In genomic region chr8:70699116-70699833, GRCm38 (mm10) we compare ENCODE assay signal across 9 mouse cellular contexts. TPM values are rescaled to one million over a fixed set of nuclear protein-coding genes. Genes with fewer than 3 reads are reported as not detected.
DNase-seq lines count a peak whose midpoint lies in the region; ATAC-seq and TF ChIP-seq lines count a peak whose summit lies in the region.
"Had no signal": no experiment of that assay in that cellular context is flagged by ENCODE, and none has a peak within 500 bp of the region (broad histone marks: within the 10 kb centered on the region; RNA-seq: fewer than 3 reads in every experiment).

No protein-coding gene starts in this region.

- H3K27me3 ChIP-seq in megakaryocyte, embryonic 14.5 days (replicated peaks): no peaks in the 10 kb centered on the region
- H3K27me3 ChIP-seq in forebrain, postnatal 0 days (ENCODE audit: insufficient read depth, low read length): no peaks in the 10 kb centered on the region
- H3K27me3 ChIP-seq in intestine, postnatal 0 days (replicated peaks; ENCODE audit: control insufficient read depth, insufficient read depth, low read length): no peaks in the 10 kb centered on the region
- no peaks in the 10 kb centered on the region for H3K27me3 ChIP-seq in liver, embryonic 16.5 days (ENCODE audit: control insufficient read depth, insufficient read depth, low read depth, low read length)

- H3K9me3 ChIP-seq in megakaryocyte, embryonic 14.5 days: no peaks in the 10 kb centered on the region
- H3K9me3 ChIP-seq in forebrain, postnatal 0 days (ENCODE audit: low read length): no peaks in the 10 kb centered on the region
- H3K9me3 ChIP-seq in intestine, postnatal 0 days (ENCODE audit: control insufficient read depth): no peaks in the 10 kb centered on the region
- H3K9me3 ChIP-seq in liver, embryonic 16.5 days (replicated peaks; ENCODE audit: control insufficient read depth, low read length): no peaks in the 10 kb centered on the region

- no peak; the same call in 1 of the 2 replicates for TF ChIP-seq CTCF in forebrain, postnatal 0 days (IDR thresholded peaks at IDR 0.05; ENCODE audit: low read depth)
- peak; percentile 28; the same call in 1 of the 2 replicates for TF ChIP-seq CTCF in intestine, postnatal 0 days (IDR thresholded peaks at IDR 0.05; ENCODE audit: low read depth)

- peaks cover 11% of the 10 kb centered on the region for H3K36me3 ChIP-seq in megakaryocyte, embryonic 14.5 days (replicated peaks; ENCODE audit: low read length)
- H3K36me3 ChIP-seq in forebrain, postnatal 0 days (ENCODE audit: insufficient read depth): 0 out of 2 replicates have a peak, but pooled peaks cover 6% of the 10 kb centered on the region
- peaks cover 6% of the 10 kb centered on the region for H3K36me3 ChIP-seq in intestine, postnatal 0 days (ENCODE audit: control insufficient read depth, insufficient read depth)
- no peaks in the 10 kb centered on the region for H3K36me3 ChIP-seq in liver, embryonic 16.5 days (ENCODE audit: control insufficient read depth, insufficient read depth)

- H3K4me3 ChIP-seq in megakaryocyte, embryonic 14.5 days (replicated peaks): peak overlapping the region; percentile 98
- peak overlapping the region; percentile 66 for H3K4me3 ChIP-seq in forebrain, postnatal 0 days (ENCODE audit: low read depth, low read length)
- H3K4me3 ChIP-seq in intestine, postnatal 0 days (ENCODE audit: low read depth, low read length): peak overlapping the region; percentile 63
- peak overlapping the region; percentile 88 for H3K4me3 ChIP-seq in liver, embryonic 16.5 days (ENCODE audit: low read depth, low read length)

- H3K4me2 ChIP-seq in forebrain, postnatal 0 days (ENCODE audit: low read depth): peak overlapping the region; percentile 60
- H3K4me2 ChIP-seq in intestine, postnatal 0 days (replicated peaks; ENCODE audit: low read depth): peak overlapping the region; percentile 61
- peak overlapping the region; percentile 99 for H3K4me2 ChIP-seq in liver, embryonic 16.5 days (ENCODE audit: low read depth, low read length)

- DNase-seq in c-Kit-negative CD71-positive TER-119-positive erythroid progenitor cells, embryonic 14.5 days (ENCODE audit: low read depth, low spot score): peak; percentile 40
- DNase-seq in forebrain, postnatal 0 days: no peak
- DNase-seq in spleen, postnatal 10 days (ENCODE audit: low spot score in 2 of 2): peak; percentile 76 to 84
- no peak for DNase-seq in ovary, postnatal 36 days (ENCODE audit: low spot score)

- 1% methylated on average over 80 of the region's 89 CpGs for WGBS in forebrain, postnatal 0 days
- under 1% methylated on average over 75 of the region's 89 CpGs for whole genome bisulfite sequencing in intestine, postnatal 0 days
- WGBS in liver, embryonic 16.5 days (ENCODE audit: insufficient replicate concordance): under 1% methylated on average over 84 of the region's 89 CpGs

- ATAC-seq in megakaryocyte, adult 5-6 weeks (ENCODE audit: poor library complexity, severe bottlenecking): no peak
- ATAC-seq in forebrain, postnatal 0 days: peak; percentile 23
- ATAC-seq in intestine, postnatal 0 days: peak; percentile 17
- ATAC-seq in liver, embryonic 16.5 days (ENCODE audit: low read depth): peak; percentile 7

- H3K9ac ChIP-seq in forebrain, postnatal 0 days: peak overlapping the region; percentile 98
- H3K9ac ChIP-seq in intestine, postnatal 0 days (ENCODE audit: low read depth, low read length): peak overlapping the region; percentile 98
- peak overlapping the region; percentile 98 for H3K9ac ChIP-seq in liver, embryonic 16.5 days (ENCODE audit: low read depth, low read length)

- peak overlapping the region; percentile 97 for H3K27ac ChIP-seq in forebrain, postnatal 0 days (ENCODE audit: low read depth, low read length)
- H3K27ac ChIP-seq in intestine, postnatal 0 days (ENCODE audit: low read depth, low read length): peak overlapping the region; percentile 97
- peak overlapping the region; percentile 98 for H3K27ac ChIP-seq in liver, embryonic 16.5 days (ENCODE audit: low read length)

- peaks cover 70% of the 10 kb centered on the region for H3K4me1 ChIP-seq in megakaryocyte, embryonic 14.5 days
- H3K4me1 ChIP-seq in forebrain, postnatal 0 days (ENCODE audit: insufficient read depth): peaks cover 22% of the 10 kb centered on the region
- H3K4me1 ChIP-seq in intestine, postnatal 0 days (replicated peaks; ENCODE audit: control insufficient read depth, insufficient read depth, low read length): peaks cover 20% of the 10 kb centered on the region
- H3K4me1 ChIP-seq in liver, embryonic 16.5 days (ENCODE audit: control insufficient read depth, low read depth, low read length): peaks cover 51% of the 10 kb centered on the region

RNA-seq across cellular contexts. Expression of gene Jund, which starts 0.5 kb away (rescaled TPM):
- polyA plus RNA-seq in megakaryocyte, embryonic 14.5 days (2012; ENCODE audit: insufficient read depth, low replicate concordance): 972 and 2,520 TPM in 2 replicates
- 26.7 and 44.1 TPM in 2 replicates for total RNA-seq in megakaryocyte, adult 5-6 weeks (2015)
- total RNA-seq in megakaryocyte, adult 5-6 weeks (2017): 24.0 and 28.9 TPM in 2 replicates
- 333 and 392 TPM in 2 replicates for total RNA-seq in forebrain, postnatal 0 days (2014; rRNA removed)
- 108 and 114 TPM in 2 replicates for polyA plus RNA-seq in forebrain, postnatal 0 days (2015; fragmentation: Nextera tagmentation; extraction: Ambion mirVana)
- polyA plus RNA-seq in intestine, postnatal 0 days (2015; fragmentation: Nextera tagmentation; extraction: Ambion mirVana): 114 and 121 TPM in 2 replicates
- 12.3 and 17.5 TPM in 2 replicates for polyA plus RNA-seq in liver, embryonic 16.5 days (2015; fragmentation: Nextera tagmentation; extraction: Ambion mirVana)

RNA-seq across cellular contexts. Expression of gene Iqcn, which starts 4.0 kb away (rescaled TPM):
- not detected in 2 replicates for polyA plus RNA-seq in megakaryocyte, embryonic 14.5 days (2012; ENCODE audit: insufficient read depth, low replicate concordance)
- 0.11 and 0.27 TPM in 2 replicates for total RNA-seq in megakaryocyte, adult 5-6 weeks (2015)
- total RNA-seq in megakaryocyte, adult 5-6 weeks (2017): 0.04 TPM in 1 of 2 replicates, not detected in the other
- 0.33 TPM in 1 of 2 replicates, not detected in the other for total RNA-seq in forebrain, postnatal 0 days (2014; rRNA removed)
- 0.03 and 0.08 TPM in 2 replicates for polyA plus RNA-seq in forebrain, postnatal 0 days (2015; fragmentation: Nextera tagmentation; extraction: Ambion mirVana)
- not detected in 2 replicates for polyA plus RNA-seq in intestine, postnatal 0 days (2015; fragmentation: Nextera tagmentation; extraction: Ambion mirVana)
- 0.02 TPM in 1 of 2 replicates, not detected in the other for polyA plus RNA-seq in liver, embryonic 16.5 days (2015; fragmentation: Nextera tagmentation; extraction: Ambion mirVana)

RNA-seq across cellular contexts. Expression of gene Gm3336, which starts 19.1 kb away (rescaled TPM):
- polyA plus RNA-seq in megakaryocyte, embryonic 14.5 days (2012; ENCODE audit: insufficient read depth, low replicate concordance): 0.26 TPM in 1 of 2 replicates, not detected in the other
- total RNA-seq in megakaryocyte, adult 5-6 weeks (2015): not detected in 2 replicates
- not detected in 2 replicates for total RNA-seq in megakaryocyte, adult 5-6 weeks (2017)
- total RNA-seq in forebrain, postnatal 0 days (2014; rRNA removed): not detected in 2 replicates
- not detected in 2 replicates for polyA plus RNA-seq in forebrain, postnatal 0 days (2015; fragmentation: Nextera tagmentation; extraction: Ambion mirVana)
- 2.8 TPM in 2 replicates for polyA plus RNA-seq in intestine, postnatal 0 days (2015; fragmentation: Nextera tagmentation; extraction: Ambion mirVana)
- polyA plus RNA-seq in liver, embryonic 16.5 days (2015; fragmentation: Nextera tagmentation; extraction: Ambion mirVana): 0.40 and 0.47 TPM in 2 replicates
- total RNA-seq: left cerebral cortex, adult 8-10 months had no signal

RNA-seq across cellular contexts. Expression of gene Pde4c, which starts 24.2 kb away (rescaled TPM):
- polyA plus RNA-seq in megakaryocyte, embryonic 14.5 days (2012; ENCODE audit: insufficient read depth, low replicate concordance): 0.03 TPM in 1 of 2 replicates, not detected in the other
- not detected in 2 replicates for total RNA-seq in megakaryocyte, adult 5-6 weeks (2015)
- not detected in 2 replicates for total RNA-seq in megakaryocyte, adult 5-6 weeks (2017)
- total RNA-seq in forebrain, postnatal 0 days (2014; rRNA removed): 0.48 and 0.62 TPM in 2 replicates
- 0.10 and 0.23 TPM in 2 replicates for polyA plus RNA-seq in forebrain, postnatal 0 days (2015; fragmentation: Nextera tagmentation; extraction: Ambion mirVana)
- polyA plus RNA-seq in intestine, postnatal 0 days (2015; fragmentation: Nextera tagmentation; extraction: Ambion mirVana): 0.21 and 0.31 TPM in 2 replicates
- polyA plus RNA-seq in liver, embryonic 16.5 days (2015; fragmentation: Nextera tagmentation; extraction: Ambion mirVana): 1.5 and 2.2 TPM in 2 replicates

RNA-seq across cellular contexts. Expression of gene Lsm4, which starts 26.2 kb away (rescaled TPM):
- 103 and 569 TPM in 2 replicates for polyA plus RNA-seq in megakaryocyte, embryonic 14.5 days (2012; ENCODE audit: insufficient read depth, low replicate concordance)
- total RNA-seq in megakaryocyte, adult 5-6 weeks (2015): 82.1 and 84.4 TPM in 2 replicates
- 106 and 151 TPM in 2 replicates for total RNA-seq in megakaryocyte, adult 5-6 weeks (2017)
- 93.7 and 140 TPM in 2 replicates for total RNA-seq in forebrain, postnatal 0 days (2014; rRNA removed)
- 177 and 231 TPM in 2 replicates for polyA plus RNA-seq in forebrain, postnatal 0 days (2015; fragmentation: Nextera tagmentation; extraction: Ambion mirVana)
- 181 and 182 TPM in 2 replicates for polyA plus RNA-seq in intestine, postnatal 0 days (2015; fragmentation: Nextera tagmentation; extraction: Ambion mirVana)
- 104 and 113 TPM in 2 replicates for polyA plus RNA-seq in liver, embryonic 16.5 days (2015; fragmentation: Nextera tagmentation; extraction: Ambion mirVana)

Comparison
In these comparisons a context has a peak if more than half of its experiments do, and no peak if none do; other contexts are left out.
1. DNase-seq: peak in c-Kit-negative CD71-positive TER-119-positive erythroid progenitor cells, embryonic 14.5 days (single experiment) and spleen, postnatal 10 days (2 of 2); none in forebrain, postnatal 0 days (single experiment) and ovary, postnatal 36 days (single experiment).
2. Peak in every context shown above with its lines, with median percentiles within 50 percentile points of each other: H3K4me3 ChIP-seq, H3K27ac ChIP-seq, H3K4me2 ChIP-seq and H3K9ac ChIP-seq.